Mouse (Mus musculus) mesoderm, embryonic 11.5 days (tissue): ENCODE measurements at regions not wholly inside any gene's neighbourhood (a gene's known extent, or its start where the extent isn't known, plus 50 kb on each side); places are given as distances from the start of the nearest gene placed in this dataset.

ENCODE experiments used
- DNase-seq: peaks from one replicate; pipeline ENCODE4 v3.0.0-alpha.2; 2012; ENCODE audit warnings: low read depth, low spot score

DNA sequence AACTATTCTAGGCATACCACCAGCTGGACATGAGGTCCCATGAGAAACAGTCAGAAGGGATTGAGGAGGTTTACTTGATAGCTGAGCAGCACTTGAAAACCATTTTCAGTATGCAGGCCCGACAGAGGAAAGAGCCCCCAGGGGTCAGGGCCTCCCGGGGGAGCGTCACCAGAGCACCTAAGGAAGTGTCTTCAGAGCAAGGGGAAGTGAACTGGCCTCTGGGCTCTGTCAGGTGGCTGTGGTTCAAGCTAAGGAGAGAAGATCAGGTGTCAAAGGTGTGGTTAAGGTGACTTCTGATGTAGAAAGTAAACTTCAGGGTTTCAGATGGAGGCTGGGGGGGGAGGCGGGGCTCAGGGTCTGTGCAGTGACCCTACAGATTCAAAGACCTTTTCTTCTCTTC is 57.3 kb downstream of the Bhlhe40 start:
- no peak for DNase-seq

DNA sequence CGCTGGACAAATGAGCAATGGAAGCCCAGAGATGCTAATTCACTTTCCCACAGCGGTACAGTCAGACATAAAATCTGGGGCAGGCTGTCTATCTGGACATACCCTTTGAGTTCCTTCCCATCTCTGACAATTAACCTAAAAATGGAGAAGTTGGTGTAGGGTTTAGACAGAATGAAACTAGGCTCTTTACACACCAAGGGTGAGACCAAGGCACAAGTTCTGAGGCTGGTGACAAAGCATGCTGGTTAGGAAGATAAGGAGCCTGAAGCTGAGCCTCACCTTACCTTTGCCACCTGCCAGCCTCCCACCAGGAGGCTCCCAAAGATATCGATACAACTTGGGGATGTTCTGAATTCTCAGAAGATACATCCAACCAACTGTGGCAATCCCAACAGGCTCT is 58.5 kb downstream of the Bhlhe40 start:
- DNase-seq = no peak

DNA sequence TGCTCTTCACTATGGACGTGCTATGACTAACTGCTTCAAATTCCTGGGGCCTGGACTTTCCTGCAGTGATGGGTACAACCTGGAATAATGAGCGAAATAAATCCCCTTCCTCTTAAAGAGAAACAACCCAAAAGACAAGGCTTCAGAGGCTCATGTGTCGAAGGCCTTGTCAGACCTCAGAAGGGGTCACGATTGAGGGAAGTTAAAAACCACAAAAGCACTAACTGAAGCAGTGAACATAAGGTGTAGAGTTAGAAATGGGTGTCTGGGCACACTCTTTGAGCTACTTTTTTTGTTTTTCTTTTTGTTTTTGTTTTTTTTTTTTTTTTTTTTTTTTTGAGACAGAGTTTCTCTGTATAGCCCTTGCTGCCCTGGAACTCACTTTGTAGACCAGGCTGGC is 59.5 kb downstream of the Bhlhe40 start:
- DNase-seq = no peak

DNA sequence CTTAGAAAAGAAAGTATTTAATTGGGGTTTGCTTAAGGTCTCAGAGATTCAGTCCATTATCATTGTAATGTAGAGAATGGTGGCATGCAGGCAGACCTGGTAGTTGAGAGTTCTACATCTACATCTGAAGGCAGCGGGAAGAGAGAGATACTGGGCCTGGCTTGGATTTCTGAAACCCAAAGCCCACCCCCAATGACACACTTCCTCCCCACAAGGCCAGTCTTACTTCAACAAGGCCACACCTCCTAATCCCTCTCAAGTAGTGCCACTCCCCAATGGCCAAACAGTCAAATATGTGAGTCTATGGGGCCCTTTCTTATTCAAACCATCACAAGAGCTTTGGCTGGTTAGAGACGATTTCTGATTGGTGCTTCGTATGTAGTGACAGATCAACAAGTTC is 60.5 kb downstream of the Bhlhe40 start:
- no peak for DNase-seq

DNA sequence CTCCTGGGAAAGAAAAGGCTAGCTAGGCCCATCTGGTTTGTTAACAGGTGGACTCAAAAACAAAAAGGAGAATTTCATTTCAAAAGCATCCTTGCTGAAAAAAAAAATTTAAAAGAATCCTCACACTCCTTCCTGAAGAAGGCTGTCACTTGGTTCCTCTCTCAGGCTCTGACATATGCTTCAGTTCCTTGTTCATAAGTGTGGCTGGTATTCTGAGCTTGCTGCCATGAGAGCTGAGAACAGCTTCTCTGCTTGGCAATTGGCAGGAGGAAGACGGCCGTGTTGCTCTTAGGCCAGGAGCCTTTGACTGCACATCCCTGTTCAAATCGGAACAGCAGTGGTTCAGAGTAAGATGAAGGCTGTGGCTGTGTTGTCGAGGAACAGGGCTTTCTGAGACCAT is 61.1 kb downstream of the Bhlhe40 start:
- DNase-seq = no peak

DNA sequence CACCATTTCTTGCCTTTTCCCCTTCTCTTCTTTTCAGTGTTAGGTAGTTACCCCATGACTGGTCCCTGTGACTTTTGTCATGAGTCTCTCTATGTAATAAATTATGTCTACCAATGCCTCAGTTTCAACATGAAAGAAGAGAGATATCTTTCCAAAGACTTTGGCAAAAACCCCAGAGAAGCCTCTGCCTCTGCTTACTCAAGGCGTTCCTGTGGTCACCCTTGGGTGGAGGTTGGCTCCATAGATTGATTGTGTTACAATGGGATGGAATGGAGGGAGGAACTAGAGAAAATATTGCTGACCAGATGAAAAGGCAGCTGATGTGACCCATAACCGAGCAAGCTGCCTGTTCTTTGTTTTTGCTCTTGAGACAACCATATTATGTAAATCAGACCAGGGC is 59.7 kb upstream of the Arl8b start:
- DNase-seq = no peak

DNA sequence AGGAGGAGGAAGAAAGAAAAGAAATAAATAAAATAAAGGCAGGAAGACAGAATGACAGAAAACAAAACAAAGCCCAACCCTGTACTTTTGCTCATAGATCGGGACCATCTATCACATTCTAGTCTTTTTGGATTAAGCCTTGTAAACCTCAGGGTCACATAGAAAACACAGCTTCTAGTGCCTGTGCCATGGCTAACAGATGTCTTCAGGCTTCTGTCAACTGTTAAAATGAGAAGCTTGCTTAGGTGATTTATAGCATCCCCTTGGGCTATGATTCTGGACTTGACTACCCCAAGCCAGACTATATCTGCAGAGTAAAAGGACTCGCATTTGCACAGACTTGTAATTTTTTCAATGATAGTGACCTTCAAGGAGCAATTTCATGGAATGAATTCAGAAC is 59.1 kb upstream of the Arl8b start:
- no peak for DNase-seq

DNA sequence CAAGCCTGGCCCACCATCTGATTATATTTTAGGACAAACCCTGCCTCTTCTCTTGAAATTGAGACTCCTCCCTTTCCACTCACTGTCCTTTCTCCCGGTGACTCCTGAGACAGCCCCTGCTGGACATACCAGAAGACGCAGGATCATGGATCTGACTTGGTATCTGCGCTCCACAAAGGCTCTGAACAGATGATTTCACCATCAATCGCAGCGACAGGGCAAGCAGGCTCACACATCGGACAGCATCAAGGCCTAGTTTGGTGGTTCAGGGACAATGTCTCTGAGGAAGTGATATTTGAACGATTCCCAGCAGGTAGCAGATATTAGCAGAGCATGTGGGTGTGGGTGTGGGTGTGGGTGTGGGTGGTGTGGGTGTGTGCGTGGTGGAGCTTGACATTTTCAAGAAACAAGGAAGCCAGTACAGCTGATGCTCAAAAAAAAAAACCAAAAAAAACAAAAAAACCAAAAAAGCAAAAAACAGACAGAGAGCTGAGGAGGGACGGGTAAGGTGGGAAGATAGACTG is 51.7 kb upstream of the Arl8b start:
- DNase-seq = peak; percentile 18
